Mouse (Mus musculus) liver, adult 2 months (tissue): ENCODE data around the gene Esrrb.

ENCODE experiments used
- CTCF ChIP-seq: fragments of 200-500 bp; IDR thresholded peaks from 2 replicates; pipeline ENCODE4 v1.5.1; 2011; ENCODE audit warnings: low read depth, low read length, control low read depth
- POLR2A ChIP-seq: fragments of 200-500 bp; IDR thresholded peaks from 2 replicates; pipeline ENCODE4 v1.6.1; 2011; ENCODE audit warnings: low read length, control low read depth; ENCODE audit not compliant: insufficient read depth; ENCODE audit errors: extremely low read depth

- TF ChIP-seq CTCF: no peak
- TF ChIP-seq POLR2A: no peak
These were observed 137.8 kb downstream of the Esrrb start for GRCm38 (mm10) chr12:86498765-86499164.
